Mouse (Mus musculus): ENCODE measurements around the gene Skint3.

GRCm38 (mm10) chr4:112231945-112232344 is at the start of gene Skint3:
- TF ChIP-seq CTCF (IDR thresholded peaks at IDR 0.05; ENCODE audit: low read depth) (no peak), EP300 (IDR thresholded peaks at IDR 0.05; ENCODE audit: low read depth) (no peak)
